Mouse (Mus musculus) neural tube, embryonic 11.5 days (tissue): ENCODE measurements around the gene Bad. TPM values are rescaled to one million over a fixed set of nuclear protein-coding genes. Genes with fewer than 3 reads are reported as not detected.

Experiments
- ATAC-seq: fragments of 200-750 bp; cut with Nextera tagmentation; 2 replicates; pipeline ENCODE4 v1.8.0; 2017; ENCODE audit warnings: moderate number of reproducible peaks, mild to moderate bottlenecking, moderate TSS enrichment, moderate library complexity; ENCODE audit not compliant: insufficient read depth, low FRiP score, low TSS enrichment
- DNase-seq: peaks from one replicate; pipeline ENCODE4 v3.0.0-alpha.2; 2015; ENCODE audit warnings: low spot score
- H3K27ac ChIP-seq: fragments of 300-500 bp; sonication (generic); 2 replicates; pipeline ENCODE4 v1.5.1; 2014; ENCODE audit warnings: low read depth, mild to moderate bottlenecking, low read length
- H3K27me3 ChIP-seq: fragments of 300-500 bp; sonication (generic); 2 replicates; pipeline ENCODE4 v1.6.1; 2014; ENCODE audit warnings: mild to moderate bottlenecking, low read length, mixed read lengths; ENCODE audit not compliant: control insufficient read depth, insufficient read depth
- H3K36me3 ChIP-seq: fragments of 300-500 bp; sonication (generic); 2 replicates; pipeline ENCODE4 v1.6.1; 2014; ENCODE audit warnings: mild to moderate bottlenecking, low read length, moderate library complexity, mixed read lengths; ENCODE audit not compliant: control insufficient read depth, insufficient read depth
- H3K4me1 ChIP-seq: fragments of 300-500 bp; sonication (generic); 2 replicates; pipeline ENCODE4 v1.6.1; 2014; ENCODE audit warnings: low read length, mixed read lengths; ENCODE audit not compliant: control insufficient read depth, insufficient read depth
- H3K4me2 ChIP-seq: fragments of 300-500 bp; sonication (generic); 2 replicates; pipeline ENCODE4 v1.6.1; 2014; ENCODE audit warnings: low read depth, mild to moderate bottlenecking, moderate library complexity
- H3K4me3 ChIP-seq: fragments of 300-500 bp; sonication (generic); 2 replicates; pipeline ENCODE4 v1.5.1; 2014; ENCODE audit warnings: low read depth, low read length
- H3K9ac ChIP-seq: fragments of 300-500 bp; sonication (generic); 2 replicates; pipeline ENCODE4 v1.6.1; 2014; ENCODE audit warnings: mild to moderate bottlenecking, low read length
- H3K9me3 ChIP-seq: fragments of 300-500 bp; sonication (generic); 2 replicates; pipeline ENCODE4 v1.6.1; 2016; ENCODE audit warnings: low read length; ENCODE audit not compliant: control insufficient read depth
- WGBS: fragments of 180-500 bp; shearing (Covaris S2); extraction: QIAGEN DNeasy Blood & Tissue Kit; methylation state at CpG from one replicate; pipeline ENCODE4 v1.1.7; 2014; 5-methylcytosine and 5-hydroxymethylcytosine counted together
- polyA plus RNA-seq: library from polyadenylated mRNA; unstranded; fragments of >200 nt; fragmentation: Nextera tagmentation; extraction: Ambion mirVana; gene quantifications from 2 replicates; pipeline ENCODE4 v1.2.1, GENCODE M21; 2014

Bad gene
- polyA plus RNA-seq, 1 experiment from 2014 or later = 58.5 TPM

- peaks cover 66% of the 10 kb centered on the region for H3K27me3 ChIP-seq
- H3K4me3 ChIP-seq = peak overlapping the region; percentile 13; the same call in 1 of the 2 replicates
- no peak for DNase-seq
- ATAC-seq = no peak
- no peaks in the 10 kb centered on the region for H3K36me3 ChIP-seq
- no peak overlapping the region for H3K4me2 ChIP-seq
- WGBS = 4% methylated on average over 40 of the region's 40 CpGs
- H3K9ac ChIP-seq = no peak overlapping the region
- no peaks in the 10 kb centered on the region for H3K9me3 ChIP-seq
- H3K4me1 ChIP-seq = peaks cover 7% of the 10 kb centered on the region
- H3K27ac ChIP-seq = no peak overlapping the region
Observed at GRCm38 (mm10) chr19:6925611-6926329, 15.9 kb upstream of the Bad start.

- ATAC-seq (no peak), DNase-seq (peak; percentile 58)
- WGBS = 11% methylated on average over 26 of the region's 26 CpGs
- Histone ChIP-seq H3K4me1 (peaks cover 7% of the 10 kb centered on the region; the same call in 1 of the 2 replicates), H3K4me2 (peak overlapping the region; percentile 27; the same call in 1 of the 2 replicates), H3K4me3 (peak overlapping the region; percentile 13), H3K27ac (no peak overlapping the region), H3K27me3 (peaks cover 74% of the 10 kb centered on the region), H3K36me3 (no peaks in the 10 kb centered on the region), H3K9me3 (no peaks in the 10 kb centered on the region), H3K9ac (no peak overlapping the region; the same call in 1 of the 2 replicates)
Observed at GRCm38 (mm10) chr19:6926559-6927255, 15.0 kb upstream of the Bad start.

- Histone ChIP-seq H3K4me2 (no peak overlapping the region), H3K27ac (no peak overlapping the region), H3K36me3 (no peaks in the 10 kb centered on the region), H3K4me3 (no peak overlapping the region), H3K4me1 (peaks cover 4% of the 10 kb centered on the region; the same call in 1 of the 2 replicates), H3K9me3 (no peaks in the 10 kb centered on the region), H3K9ac (no peak overlapping the region), H3K27me3 (peaks cover 79% of the 10 kb centered on the region)
- ATAC-seq = no peak
- DNase-seq = no peak
- WGBS = 11% methylated on average over 9 of the region's 9 CpGs
Observed at GRCm38 (mm10) chr19:6928080-6928479, 13.6 kb upstream of the Bad start.

GRCm38 (mm10) chr19:6931002-6931401, 10.7 kb upstream of the Bad start:
- Histone ChIP-seq H3K27ac (no peak overlapping the region), H3K4me3 (no peak overlapping the region), H3K9me3 (no peaks in the 10 kb centered on the region), H3K4me2 (no peak overlapping the region), H3K9ac (no peak overlapping the region), H3K36me3 (no peaks in the 10 kb centered on the region), H3K4me1 (peaks cover 10% of the 10 kb centered on the region), H3K27me3 (peaks cover 81% of the 10 kb centered on the region)
- DNase-seq (no peak), ATAC-seq (no peak)
- 0% methylated on average over 2 of the region's 2 CpGs for WGBS

GRCm38 (mm10) chr19:6932018-6932417, 9.6 kb upstream of the Bad start:
- 71% methylated on average over 1 of the region's 1 CpGs for WGBS
- H3K9ac ChIP-seq = no peak overlapping the region

GRCm38 (mm10) chr19:6933102-6933435, 8.6 kb upstream of the Bad start:
- no peaks in the 10 kb centered on the region for H3K9me3 ChIP-seq
- ATAC-seq (no peak), DNase-seq (no peak)
- 32% methylated on average over 4 of the region's 4 CpGs for WGBS
- H3K9ac ChIP-seq = no peak overlapping the region; the same call in 1 of the 2 replicates
- H3K36me3 ChIP-seq = no peaks in the 10 kb centered on the region; the same call in 1 of the 2 replicates
- H3K27ac ChIP-seq = no peak overlapping the region
- peaks cover 64% of the 10 kb centered on the region for H3K27me3 ChIP-seq
- H3K4me1 ChIP-seq = peaks cover 10% of the 10 kb centered on the region
- no peak overlapping the region for H3K4me3 ChIP-seq
- H3K4me2 ChIP-seq = no peak overlapping the region; the same call in 1 of the 2 replicates

More at GRCm38 (mm10) chr19:6932018-6932417, 9.6 kb upstream of the Bad start:
- Histone ChIP-seq H3K27me3 (peaks cover 75% of the 10 kb centered on the region), H3K4me3 (no peak overlapping the region), H3K4me2 (no peak overlapping the region), H3K4me1 (peaks cover 10% of the 10 kb centered on the region), H3K27ac (no peak overlapping the region), H3K36me3 (no peaks in the 10 kb centered on the region), H3K9me3 (no peaks in the 10 kb centered on the region)
- no peak for DNase-seq
- no peak for ATAC-seq

GRCm38 (mm10) chr19:6933436-6934194, 8.0 kb upstream of the Bad start:
- peak overlapping the region; percentile 46 for H3K4me2 ChIP-seq
- H3K4me1 ChIP-seq = peaks cover 10% of the 10 kb centered on the region
- no peak overlapping the region for H3K27ac ChIP-seq
- ATAC-seq = 0 out of 2 replicates have a peak, but pooled peaks have one; percentile 31
- peak overlapping the region; percentile 18 for H3K9ac ChIP-seq
- H3K9me3 ChIP-seq = no peaks in the 10 kb centered on the region
- 5% methylated on average over 58 of the region's 58 CpGs for WGBS
- DNase-seq = peak; percentile 30
- H3K27me3 ChIP-seq = peaks cover 60% of the 10 kb centered on the region
- H3K4me3 ChIP-seq = peak overlapping the region; percentile 25
- peaks cover 2% of the 10 kb centered on the region; the same call in 1 of the 2 replicates for H3K36me3 ChIP-seq

- peaks cover 10% of the 10 kb centered on the region for H3K4me1 ChIP-seq
- H3K27ac ChIP-seq = no peak within 1 kb of the TSS
- peaks cover 60% of the 10 kb centered on the region for H3K27me3 ChIP-seq
- peak within 1 kb of the TSS; percentile 18 for H3K9ac ChIP-seq
- 8% methylated on average over 22 of the region's 23 CpGs for WGBS
- DNase-seq (no peak), ATAC-seq (no peak)
- H3K36me3 ChIP-seq = peaks cover 2% of the 10 kb centered on the region; the same call in 1 of the 2 replicates
- no peaks in the 10 kb centered on the region for H3K9me3 ChIP-seq
- peak within 1 kb of the TSS; percentile 25 for H3K4me3 ChIP-seq
- peak within 1 kb of the TSS; percentile 46 for H3K4me2 ChIP-seq
Observed at GRCm38 (mm10) chr19:6934195-6934977, 7.3 kb upstream of the Bad start, which contains the start of gene Kcnk4. Kcnk4 (minus strand) TSS chr19:6934515.
